Mouse (Mus musculus) heart, embryonic 12.5 days (tissue): ENCODE measurements around the gene Hand2. TPM values are rescaled to one million over a fixed set of nuclear protein-coding genes. Genes with fewer than 3 reads are reported as not detected.

Experiments
- ATAC-seq: fragments of 200-750 bp; cut with Nextera tagmentation; 2 replicates; pipeline ENCODE4 v1.8.0; 2017; ENCODE audit warnings: moderate TSS enrichment, moderate library complexity; ENCODE audit not compliant: insufficient number of reproducible peaks, low FRiP score
- H3K27ac ChIP-seq: fragments of 300-500 bp; sonication (generic); 2 replicates; pipeline ENCODE4 v1.5.1; 2016; ENCODE audit warnings: mild to moderate bottlenecking, moderate library complexity; ENCODE audit not compliant: poor library complexity, severe bottlenecking
- H3K27me3 ChIP-seq: fragments of 300-500 bp; sonication (generic); replicated peaks from 2 replicates; pipeline ENCODE4 v1.6.1; 2016; ENCODE audit warnings: mild to moderate bottlenecking, moderate library complexity
- H3K36me3 ChIP-seq: fragments of 300-500 bp; sonication (generic); 2 replicates; pipeline ENCODE4 v1.6.1; 2016; ENCODE audit warnings: mild to moderate bottlenecking, moderate library complexity
- H3K4me1 ChIP-seq: fragments of 300-500 bp; sonication (generic); replicated peaks from 2 replicates; pipeline ENCODE4 v1.6.1; 2016; ENCODE audit warnings: mild to moderate bottlenecking
- H3K4me2 ChIP-seq: fragments of 300-500 bp; sonication (generic); 2 replicates; pipeline ENCODE4 v1.6.1; 2016; ENCODE audit warnings: mild to moderate bottlenecking, moderate library complexity
- H3K4me3 ChIP-seq: fragments of 300-500 bp; sonication (generic); 2 replicates; pipeline ENCODE4 v1.5.1; 2016; ENCODE audit warnings: mild to moderate bottlenecking
- H3K9ac ChIP-seq: fragments of 300-500 bp; sonication (generic); 2 replicates; pipeline ENCODE4 v1.6.1; 2016; ENCODE audit warnings: mild to moderate bottlenecking, moderate library complexity
- H3K9me3 ChIP-seq: fragments of 300-500 bp; sonication (generic); replicated peaks from 2 replicates; pipeline ENCODE4 v1.6.1; 2016; ENCODE audit warnings: mild to moderate bottlenecking, moderate library complexity
- WGBS: fragments of 180-500 bp; shearing (Covaris S2); methylation state at CpG from one replicate; pipeline ENCODE4 v1.1.7; 2016; 5-methylcytosine and 5-hydroxymethylcytosine counted together
- polyA plus RNA-seq: library from polyadenylated mRNA; unstranded; fragments of >200 nt; fragmentation: Nextera tagmentation; extraction: Ambion mirVana; gene quantifications from 2 replicates; pipeline ENCODE4 v1.2.1, GENCODE M21; 2016

Gene Hand2
- polyA plus RNA-seq, 1 experiment from 2014 or later = 18.0 TPM

- Histone ChIP-seq H3K27ac (peak overlapping the region; percentile 97), H3K4me1 (peaks cover 34% of the 10 kb centered on the region), H3K4me2 (peak overlapping the region; percentile 94), H3K36me3 (peaks cover 38% of the 10 kb centered on the region), H3K9me3 (no peaks in the 10 kb centered on the region), H3K4me3 (peak overlapping the region; percentile 91), H3K9ac (peak overlapping the region; percentile 99), H3K27me3 (no peaks in the 10 kb centered on the region)
- WGBS = 1% methylated on average over 21 of the region's 21 CpGs
- no peak for ATAC-seq
Measured at GRCm38 (mm10) chr8:57325111-57325891, 4.5 kb downstream of the Hand2 start.

- Histone ChIP-seq H3K27ac (peak overlapping the region; percentile 97), H3K4me2 (peak overlapping the region; percentile 94), H3K4me3 (peak overlapping the region; percentile 91), H3K36me3 (peaks cover 38% of the 10 kb centered on the region), H3K9ac (peak overlapping the region; percentile 99), H3K27me3 (no peaks in the 10 kb centered on the region), H3K9me3 (no peaks in the 10 kb centered on the region), H3K4me1 (peaks cover 36% of the 10 kb centered on the region)
- no peak for ATAC-seq
- 7% methylated on average over 27 of the region's 27 CpGs for WGBS
Measured at GRCm38 (mm10) chr8:57326091-57327065, 5.6 kb downstream of the Hand2 start.

- ATAC-seq = no peak
- Histone ChIP-seq H3K4me1 (peaks cover 36% of the 10 kb centered on the region), H3K9me3 (no peaks in the 10 kb centered on the region), H3K27ac (peak overlapping the region; percentile 97), H3K4me3 (peak overlapping the region; percentile 91), H3K27me3 (no peaks in the 10 kb centered on the region), H3K4me2 (peak overlapping the region; percentile 94), H3K9ac (peak overlapping the region; percentile 99), H3K36me3 (peaks cover 38% of the 10 kb centered on the region)
- 6% methylated on average over 29 of the region's 29 CpGs for WGBS
Measured at GRCm38 (mm10) chr8:57327281-57328160, 6.7 kb downstream of the Hand2 start.

GRCm38 (mm10) chr8:57328161-57328920 is 7.6 kb downstream of the Hand2 start:
- H3K27me3 ChIP-seq = no peaks in the 10 kb centered on the region
- no peaks in the 10 kb centered on the region for H3K9me3 ChIP-seq
- peaks cover 36% of the 10 kb centered on the region for H3K4me1 ChIP-seq
- under 1% methylated on average over 42 of the region's 42 CpGs for WGBS
- ATAC-seq = peak; percentile 78
- peak overlapping the region; percentile 97 for H3K27ac ChIP-seq
- H3K9ac ChIP-seq = peak overlapping the region; percentile 99
- peaks cover 35% of the 10 kb centered on the region for H3K36me3 ChIP-seq
- H3K4me2 ChIP-seq = peak overlapping the region; percentile 94
- peak overlapping the region; percentile 91 for H3K4me3 ChIP-seq

- ATAC-seq = peak; percentile 71
- Histone ChIP-seq H3K36me3 (peaks cover 29% of the 10 kb centered on the region), H3K9me3 (no peaks in the 10 kb centered on the region), H3K27me3 (no peaks in the 10 kb centered on the region), H3K27ac (peak overlapping the region; percentile 97), H3K4me1 (peaks cover 36% of the 10 kb centered on the region), H3K4me2 (peak overlapping the region; percentile 94), H3K9ac (peak overlapping the region; percentile 99), H3K4me3 (peak overlapping the region; percentile 91)
- 2% methylated on average over 19 of the region's 19 CpGs for WGBS
Measured at GRCm38 (mm10) chr8:57328931-57329341, 8.2 kb downstream of the Hand2 start.

GRCm38 (mm10) chr8:57330106-57330505 is 9.3 kb downstream of the Hand2 start:
- peaks cover 23% of the 10 kb centered on the region for H3K36me3 ChIP-seq
- H3K4me3 ChIP-seq = no peak overlapping the region
- H3K27ac ChIP-seq = peak overlapping the region; percentile 97
- ATAC-seq = no peak
- H3K4me1 ChIP-seq = peaks cover 38% of the 10 kb centered on the region
- H3K9ac ChIP-seq = peak overlapping the region; percentile 99; the same call in 1 of the 2 replicates
- H3K9me3 ChIP-seq = no peaks in the 10 kb centered on the region
- H3K27me3 ChIP-seq = no peaks in the 10 kb centered on the region
- peak overlapping the region; percentile 94 for H3K4me2 ChIP-seq
- 38% methylated on average over 2 of the region's 2 CpGs for WGBS

- peak; percentile 65 for ATAC-seq
- H3K4me1 ChIP-seq = peaks cover 42% of the 10 kb centered on the region
- H3K4me2 ChIP-seq = peak overlapping the region; percentile 71
Measured at GRCm38 (mm10) chr8:57331727-57332630, 11.2 kb downstream of the Hand2 start.

GRCm38 (mm10) chr8:57332676-57333482 is 12.1 kb downstream of the Hand2 start:
- Histone ChIP-seq H3K4me1 (peaks cover 33% of the 10 kb centered on the region), H3K9ac (peak overlapping the region; percentile 88), H3K9me3 (no peaks in the 10 kb centered on the region), H3K4me2 (peak overlapping the region; percentile 71), H3K36me3 (no peaks in the 10 kb centered on the region), H3K4me3 (peak overlapping the region; percentile 69), H3K27ac (peak overlapping the region; percentile 99), H3K27me3 (no peaks in the 10 kb centered on the region)
- under 1% methylated on average over 26 of the region's 26 CpGs for WGBS
- no peak for ATAC-seq

More at GRCm38 (mm10) chr8:57331727-57332630, 11.2 kb downstream of the Hand2 start:
- Histone ChIP-seq H3K9me3 (no peaks in the 10 kb centered on the region), H3K27me3 (no peaks in the 10 kb centered on the region), H3K36me3 (peaks cover 5% of the 10 kb centered on the region; the same call in 1 of the 2 replicates), H3K4me3 (peak overlapping the region; percentile 69), H3K27ac (peak overlapping the region; percentile 99), H3K9ac (peak overlapping the region; percentile 88)
- under 1% methylated on average over 29 of the region's 29 CpGs for WGBS

- Histone ChIP-seq H3K9me3 (no peaks in the 10 kb centered on the region), H3K36me3 (no peaks in the 10 kb centered on the region), H3K27me3 (no peaks in the 10 kb centered on the region), H3K4me1 (peaks cover 33% of the 10 kb centered on the region), H3K4me2 (peak overlapping the region; percentile 71), H3K9ac (peak overlapping the region; percentile 88), H3K4me3 (peak overlapping the region; percentile 69), H3K27ac (peak overlapping the region; percentile 99)
- no peak for ATAC-seq
- 1% methylated on average over 9 of the region's 9 CpGs for WGBS
Measured at GRCm38 (mm10) chr8:57333483-57333770, 12.6 kb downstream of the Hand2 start.
